Mouse (Mus musculus) forebrain, embryonic 15.5 days (tissue): ENCODE results near the gene Ly6g6d. TPM values are rescaled to one million over a fixed set of nuclear protein-coding genes. Genes with fewer than 3 reads are reported as not detected.
A peak's percentile ranks its signal among the peaks of the same experiment; 100 is the strongest.

Experiments
- ATAC-seq: fragments of 200-750 bp; cut with Nextera tagmentation; replicated peaks from 2 replicates; pipeline ENCODE4 v1.8.0; 2017; ENCODE audit warnings: mild to moderate bottlenecking, moderate TSS enrichment, moderate library complexity
- H3K27ac ChIP-seq: fragments of 300-500 bp; sonication (generic); replicated peaks from 2 replicates; pipeline ENCODE4 v1.5.1; 2015; ENCODE audit warnings: mild to moderate bottlenecking, inconsistent platforms
- H3K27me3 ChIP-seq: fragments of 300-500 bp; sonication (generic); 2 replicates; pipeline ENCODE4 v1.6.1; 2015; ENCODE audit warnings: inconsistent platforms
- H3K36me3 ChIP-seq: fragments of 300-500 bp; sonication (generic); 2 replicates; pipeline ENCODE4 v1.6.1; 2015; ENCODE audit warnings: mild to moderate bottlenecking, inconsistent platforms
- H3K4me1 ChIP-seq: fragments of 300-500 bp; sonication (generic); 2 replicates; pipeline ENCODE4 v1.6.1; 2015; ENCODE audit warnings: inconsistent platforms
- H3K4me2 ChIP-seq: fragments of 300-500 bp; sonication (generic); replicated peaks from 2 replicates; pipeline ENCODE4 v1.6.1; 2015; ENCODE audit warnings: mild to moderate bottlenecking, inconsistent platforms
- H3K4me3 ChIP-seq: fragments of 300-500 bp; sonication (generic); 2 replicates; pipeline ENCODE4 v1.5.1; 2015; ENCODE audit warnings: mild to moderate bottlenecking, inconsistent platforms
- H3K9ac ChIP-seq: fragments of 300-500 bp; sonication (generic); replicated peaks from 2 replicates; pipeline ENCODE4 v1.6.1; 2015; ENCODE audit warnings: mild to moderate bottlenecking, inconsistent platforms
- H3K9me3 ChIP-seq: fragments of 300-500 bp; sonication (generic); 2 replicates; pipeline ENCODE4 v1.6.1; 2016; ENCODE audit warnings: inconsistent platforms
- WGBS: fragments of 180-500 bp; shearing (Covaris S2); methylation state at CpG from one replicate; pipeline ENCODE4 v1.1.7; 2015; ENCODE audit warnings: mixed read lengths; 5-methylcytosine and 5-hydroxymethylcytosine counted together
- polyA plus RNA-seq: library from polyadenylated mRNA; unstranded; fragments of >200 nt; fragmentation: Nextera tagmentation; extraction: Ambion mirVana; gene quantifications from 2 replicates; pipeline ENCODE4 v1.2.1, GENCODE M21; 2015

Gene Ly6g6d
- polyA plus RNA-seq, 1 experiment from 2014 or later: 0.46 TPM

DNA sequence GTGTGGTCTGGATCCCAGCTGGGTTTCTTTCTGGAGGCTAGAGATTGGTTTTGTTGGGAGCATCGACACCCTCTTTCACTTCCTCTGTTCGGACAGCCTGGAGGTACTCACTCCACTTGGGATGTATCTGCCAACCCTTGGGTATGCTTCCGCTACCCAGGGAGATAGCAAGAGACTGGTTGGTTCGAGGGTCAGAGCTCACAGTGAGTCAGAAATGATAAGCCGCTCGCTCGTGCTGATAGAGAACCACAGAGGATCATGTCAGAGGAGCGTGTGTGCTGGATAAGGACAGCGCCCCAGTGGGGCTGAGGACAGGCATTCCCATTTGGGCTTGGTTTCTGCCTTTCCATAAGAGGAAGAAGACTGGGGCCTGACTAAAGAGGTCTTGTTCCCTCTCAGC, 1.9 kb upstream of the Ly6g6d start:
- no peak for ATAC-seq
- Histone ChIP-seq H3K4me2 (no peak overlapping the region), H3K4me1 (peaks cover 21% of the 10 kb centered on the region), H3K27ac (no peak overlapping the region), H3K27me3 (no peaks in the 10 kb centered on the region), H3K9ac (no peak overlapping the region), H3K9me3 (no peaks in the 10 kb centered on the region), H3K36me3 (no peaks in the 10 kb centered on the region), H3K4me3 (no peak overlapping the region)
- whole genome bisulfite sequencing: 73% methylated on average over 9 of the region's 9 CpGs

DNA sequence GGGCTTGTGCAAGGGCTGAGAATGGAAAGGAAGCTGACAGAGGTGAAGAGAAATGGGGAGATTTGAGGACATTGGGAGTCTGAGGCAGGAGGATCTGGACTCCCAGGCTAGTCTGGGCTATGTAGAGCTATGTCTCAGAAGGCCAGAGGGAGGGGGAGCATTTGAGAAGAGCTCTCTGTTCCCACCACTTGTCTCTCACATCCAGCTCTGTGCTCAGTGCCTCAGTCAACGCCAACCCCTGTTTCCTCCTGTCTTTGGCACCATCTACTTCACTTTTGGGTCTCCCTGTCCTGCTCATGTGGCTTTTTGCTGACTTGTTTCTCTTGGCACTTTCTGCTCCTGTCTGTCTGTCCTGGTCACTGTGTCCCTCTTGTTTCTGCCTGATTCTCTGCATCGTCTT, 580 bp downstream of the Ly6g6d start:
- peak; percentile 29; the same call in 1 of the 2 replicates for ATAC-seq
- Histone ChIP-seq H3K9me3 (no peaks in the 10 kb centered on the region), H3K4me3 (peak overlapping the region; percentile 25), H3K27ac (peak overlapping the region; percentile 74), H3K27me3 (no peaks in the 10 kb centered on the region), H3K4me1 (peaks cover 21% of the 10 kb centered on the region), H3K4me2 (peak overlapping the region; percentile 34), H3K36me3 (no peaks in the 10 kb centered on the region), H3K9ac (peak overlapping the region; percentile 22; the same call in 1 of the 2 replicates)
- 45% methylated on average over 2 of the region's 2 CpGs for WGBS

DNA sequence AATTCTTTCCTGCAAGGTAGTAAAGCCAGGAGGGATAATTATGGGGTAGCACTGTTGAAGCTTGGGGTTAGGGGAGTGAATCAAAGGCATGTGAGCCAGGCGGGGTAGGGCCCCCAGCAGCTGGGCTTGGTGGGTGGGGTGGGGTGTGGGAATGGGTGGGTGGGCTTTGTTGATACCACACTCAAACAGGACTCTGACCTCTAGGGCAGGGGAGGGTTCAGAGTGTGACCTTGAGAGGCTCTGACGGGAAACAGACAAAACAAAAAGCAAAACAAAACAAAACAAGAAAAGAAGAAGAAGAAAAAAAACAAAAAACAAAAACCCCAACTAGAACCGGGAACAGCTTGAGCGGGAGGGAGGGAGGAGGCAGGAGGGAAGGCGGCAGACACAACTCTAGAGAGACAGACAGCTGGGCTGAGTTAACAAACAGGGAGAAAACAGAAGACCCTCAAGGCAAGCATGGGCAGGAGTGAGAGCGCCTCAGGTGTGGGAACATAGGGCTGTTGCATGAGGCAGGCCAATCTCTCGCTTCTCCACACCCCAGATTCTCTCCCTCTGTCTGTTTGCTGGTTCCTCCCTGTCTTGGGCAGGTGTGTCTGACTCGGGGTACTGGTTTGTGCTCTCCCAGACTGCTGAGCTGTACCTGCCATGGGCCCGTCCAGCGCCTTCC, 1.2 kb downstream of the Ly6g6d start, which contains the start of gene Ly6g6e:
Ly6g6e (plus strand) TSS at position 396 of the 670 bp plus-strand sequence.
- Histone ChIP-seq H3K4me1 (peaks cover 21% of the 10 kb centered on the region), H3K36me3 (no peaks in the 10 kb centered on the region), H3K9me3 (no peaks in the 10 kb centered on the region), H3K4me2 (peak within 1 kb of the TSS; percentile 34), H3K4me3 (peak within 1 kb of the TSS; percentile 25), H3K27me3 (no peaks in the 10 kb centered on the region), H3K27ac (peak within 1 kb of the TSS; percentile 74), H3K9ac (peak within 1 kb of the TSS; percentile 22; the same call in 1 of the 2 replicates)
- 28% methylated on average over 10 of the region's 10 CpGs for WGBS
- peak; percentile 82 for ATAC-seq

DNA sequence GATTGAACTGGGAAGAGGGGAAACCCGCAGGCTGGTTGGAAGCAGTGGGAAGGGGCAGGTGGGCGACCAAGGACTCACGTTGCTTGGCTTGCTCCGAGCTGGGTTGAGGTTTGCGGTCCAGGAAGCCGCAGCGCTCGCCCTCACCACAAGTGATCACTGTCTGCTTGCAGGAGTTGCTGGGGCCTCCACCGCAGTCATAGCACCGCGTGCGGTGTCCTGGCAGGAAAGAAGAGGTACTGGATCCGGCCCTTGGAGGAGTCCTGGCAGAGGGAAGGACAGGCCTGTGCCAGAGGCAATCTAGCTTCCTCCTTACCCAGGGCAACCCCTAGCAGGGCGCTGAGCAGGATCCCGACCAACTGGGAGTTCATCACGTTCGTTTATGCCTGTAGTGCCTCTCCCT, 3.8 kb downstream of the Ly6g6d start:
- no peaks in the 10 kb centered on the region for H3K9me3 ChIP-seq
- no peak overlapping the region for H3K4me3 ChIP-seq
- peaks cover 21% of the 10 kb centered on the region for H3K4me1 ChIP-seq
- no peak for ATAC-seq
- no peaks in the 10 kb centered on the region for H3K36me3 ChIP-seq
- no peak overlapping the region for H3K4me2 ChIP-seq
- H3K27ac ChIP-seq: no peak overlapping the region
- no peaks in the 10 kb centered on the region for H3K27me3 ChIP-seq
- H3K9ac ChIP-seq: no peak overlapping the region
- 59% methylated on average over 17 of the region's 17 CpGs for WGBS

DNA sequence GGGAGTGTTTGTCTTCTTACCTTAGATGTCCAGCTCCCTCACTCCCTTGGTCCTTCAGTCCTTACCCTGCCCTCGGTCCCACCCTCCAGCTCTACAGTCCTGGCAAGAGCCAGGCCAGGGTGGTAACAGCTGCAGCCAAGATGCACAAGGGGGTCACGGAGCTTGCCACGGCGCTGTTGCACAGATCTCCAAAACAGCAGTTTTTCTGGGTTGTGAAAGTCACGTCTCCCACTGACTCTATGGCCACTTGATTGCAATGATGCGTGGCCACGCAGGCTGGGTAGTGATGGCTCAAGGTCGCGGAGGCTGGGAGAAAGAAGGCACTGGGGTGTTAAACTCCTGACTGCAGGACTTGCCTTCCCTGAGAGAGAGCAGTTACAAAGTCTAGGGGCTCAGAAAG, 6.4 kb downstream of the Ly6g6d start:
- Histone ChIP-seq H3K27ac (no peak overlapping the region), H3K9me3 (no peaks in the 10 kb centered on the region), H3K4me2 (no peak overlapping the region), H3K9ac (no peak overlapping the region), H3K4me1 (peaks cover 2% of the 10 kb centered on the region; the same call in 1 of the 2 replicates), H3K27me3 (peaks cover 4% of the 10 kb centered on the region; the same call in 1 of the 2 replicates), H3K36me3 (no peaks in the 10 kb centered on the region), H3K4me3 (no peak overlapping the region)
- no peak for ATAC-seq
- 90% methylated on average over 9 of the region's 9 CpGs for WGBS

DNA sequence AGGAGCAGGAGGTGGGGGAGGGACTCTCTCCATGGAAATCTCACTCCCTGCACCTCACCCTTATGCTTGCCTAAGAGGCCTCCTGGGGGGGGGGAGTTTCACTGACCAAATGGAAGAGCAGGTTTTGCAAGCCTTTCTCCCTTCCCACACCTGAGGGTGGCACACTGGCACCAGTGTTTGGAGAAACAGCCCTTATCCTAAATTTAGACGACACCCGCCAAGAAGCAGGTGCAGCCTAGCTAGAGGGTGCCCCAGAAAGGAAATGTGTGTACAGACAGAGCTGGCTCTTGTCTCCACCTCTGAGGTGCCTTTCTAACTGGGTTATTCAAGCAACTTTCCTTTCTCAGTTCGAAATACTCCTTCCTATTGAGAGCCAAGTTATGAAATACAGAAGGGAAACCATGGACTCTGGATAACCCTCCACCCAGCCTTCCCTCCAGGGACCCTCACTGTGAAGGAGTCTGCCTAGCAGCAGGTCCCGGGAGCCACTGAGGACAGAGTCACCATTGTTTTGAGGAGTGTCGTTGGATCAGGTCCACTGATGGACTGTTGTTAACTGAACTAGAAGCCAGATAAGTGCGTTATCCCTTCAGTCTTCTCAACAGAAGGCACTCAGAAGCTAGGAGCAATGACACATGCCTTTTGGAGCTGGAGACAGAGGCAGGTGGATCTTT, 7.2 kb downstream of the Ly6g6d start:
- H3K36me3 ChIP-seq: no peaks in the 10 kb centered on the region
- H3K9ac ChIP-seq: no peak overlapping the region
- H3K9me3 ChIP-seq: no peaks in the 10 kb centered on the region
- no peak overlapping the region for H3K4me2 ChIP-seq
- H3K27ac ChIP-seq: no peak overlapping the region
- peaks cover 5% of the 10 kb centered on the region; the same call in 1 of the 2 replicates for H3K27me3 ChIP-seq
- no peak overlapping the region for H3K4me3 ChIP-seq
- ATAC-seq: no peak
- 56% methylated on average over 6 of the region's 6 CpGs for WGBS
- H3K4me1 ChIP-seq: 0 out of 2 replicates have a peak, but pooled peaks cover under 1% of the 10 kb centered on the region

DNA sequence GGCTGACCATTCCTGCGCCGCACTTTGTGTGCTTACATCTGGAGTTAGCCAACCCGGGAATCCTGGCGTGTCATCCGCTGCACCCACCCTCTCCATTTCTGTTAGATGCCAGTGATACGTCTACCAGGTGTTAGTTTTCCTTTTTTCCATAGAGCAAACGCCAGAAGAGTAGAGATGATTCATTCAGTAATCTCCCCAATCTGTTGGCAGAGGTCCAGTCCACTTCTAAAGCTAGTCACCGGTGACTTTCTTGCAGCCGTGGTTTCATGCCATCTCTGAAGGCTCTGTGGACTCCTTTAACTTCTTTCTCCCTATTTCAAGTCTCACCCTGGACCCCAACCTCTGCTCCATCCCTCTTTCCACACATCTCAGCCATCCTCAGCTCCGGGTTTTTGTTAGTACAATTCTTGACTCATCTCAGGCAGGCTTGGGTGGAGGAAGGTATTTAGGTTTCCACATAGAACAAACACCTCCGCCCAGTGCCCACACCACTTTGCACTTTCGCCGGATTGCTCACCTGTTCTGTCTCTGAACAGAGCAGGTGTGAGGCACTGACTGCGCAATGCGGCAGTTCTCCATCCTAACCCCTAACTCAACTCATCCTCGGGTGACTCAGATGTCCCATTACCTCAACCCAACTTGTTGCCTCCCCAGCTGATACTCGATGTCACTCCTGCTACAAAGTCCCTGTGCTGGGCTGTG, 9.5 kb downstream of the Ly6g6d start:
- Histone ChIP-seq H3K9me3 (no peaks in the 10 kb centered on the region), H3K36me3 (no peaks in the 10 kb centered on the region), H3K4me1 (peaks cover 14% of the 10 kb centered on the region), H3K4me2 (no peak overlapping the region), H3K4me3 (no peak overlapping the region), H3K9ac (no peak overlapping the region), H3K27me3 (peaks cover 24% of the 10 kb centered on the region; the same call in 1 of the 2 replicates), H3K27ac (no peak overlapping the region)
- no peak for ATAC-seq
- 84% methylated on average over 17 of the region's 17 CpGs for WGBS

DNA sequence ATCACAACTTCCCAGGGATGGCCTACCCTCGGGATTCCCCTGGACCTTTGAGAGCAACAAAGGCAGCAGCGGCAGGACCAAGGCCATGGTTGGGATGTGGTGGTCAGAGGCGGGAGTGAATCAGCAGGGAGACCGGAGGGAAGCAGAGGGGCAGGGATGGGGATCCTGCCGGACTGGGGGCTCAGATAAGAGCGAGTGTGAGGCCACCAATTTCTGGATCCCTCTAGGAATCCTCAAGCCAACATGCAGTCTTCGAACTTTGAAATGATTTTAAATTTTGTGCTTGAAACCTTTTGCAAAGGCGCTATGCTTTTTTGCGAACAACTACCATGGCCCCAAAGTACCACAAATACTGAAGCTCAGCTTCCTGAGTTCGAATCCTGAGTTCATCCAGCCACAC, 11.8 kb downstream of the Ly6g6d start, which contains the start of gene Mpig6b:
Mpig6b (minus strand) TSS at position 101 of the 400 bp plus-strand sequence.
- H3K27ac ChIP-seq: no peak within 1 kb of the TSS
- peaks cover 24% of the 10 kb centered on the region; the same call in 1 of the 2 replicates for H3K27me3 ChIP-seq
- peak within 1 kb of the TSS; percentile 38 for H3K4me2 ChIP-seq
- no peak within 1 kb of the TSS; the same call in 1 of the 2 replicates for H3K9ac ChIP-seq
- no peak for ATAC-seq
- peak within 1 kb of the TSS; percentile 12 for H3K4me3 ChIP-seq
- 46% methylated on average over 10 of the region's 10 CpGs for WGBS
- H3K36me3 ChIP-seq: peaks cover 18% of the 10 kb centered on the region; the same call in 1 of the 2 replicates
- no peaks in the 10 kb centered on the region for H3K9me3 ChIP-seq
- peaks cover 21% of the 10 kb centered on the region for H3K4me1 ChIP-seq

DNA sequence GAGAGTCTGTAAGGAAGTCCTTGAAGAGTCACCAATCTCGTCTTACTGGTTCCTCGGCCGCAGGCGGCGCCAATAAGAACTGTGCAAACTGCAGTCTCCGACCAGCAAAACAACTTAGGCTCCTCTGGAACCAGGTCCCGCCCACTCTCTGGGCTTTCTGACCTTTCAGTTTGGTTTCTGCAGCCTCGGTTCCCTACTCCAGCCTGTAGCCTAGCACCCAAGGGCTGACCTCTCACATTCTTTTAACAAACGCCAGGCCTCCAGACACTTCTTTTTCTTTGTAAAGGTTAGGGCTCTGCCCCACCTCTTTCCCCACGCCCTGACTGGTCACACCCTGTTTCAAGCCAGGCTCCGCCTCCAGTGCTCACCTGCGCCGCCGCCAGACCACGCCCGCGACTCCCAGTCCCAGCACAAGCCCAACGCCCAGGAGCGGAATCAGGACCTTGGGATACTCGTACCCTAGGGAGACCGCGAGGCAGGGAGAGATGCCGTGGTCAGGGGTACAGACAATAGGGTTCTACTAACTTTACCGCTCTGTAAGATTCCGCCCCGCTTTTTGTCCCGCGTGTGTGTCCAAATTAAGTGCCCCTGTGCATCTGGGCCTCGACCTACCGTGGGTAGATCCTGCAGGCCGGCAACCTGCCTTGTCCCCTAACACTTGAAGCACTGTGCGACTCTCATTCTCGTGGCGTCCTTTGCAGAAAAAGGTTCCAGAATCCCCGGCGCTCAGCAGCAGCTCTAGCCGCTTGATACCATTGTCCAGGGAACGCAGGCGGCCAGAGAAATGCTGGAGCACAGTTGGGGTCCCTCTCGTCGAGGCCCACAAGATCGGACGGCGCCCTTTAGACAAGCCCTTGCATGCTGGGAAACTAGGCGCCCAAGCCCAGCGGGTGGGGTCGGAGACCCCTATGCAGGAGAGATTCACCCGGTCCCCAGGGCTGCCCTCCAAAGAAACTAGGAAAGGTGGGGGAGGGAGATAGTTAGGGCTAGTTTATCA, 12.6 kb downstream of the Ly6g6d start, which contains the start of gene Ly6g6c:
Ly6g6c (plus strand) TSS at position 438 of the 997 bp plus-strand sequence.
- no peak within 1 kb of the TSS; the same call in 1 of the 2 replicates for H3K9ac ChIP-seq
- peaks cover 24% of the 10 kb centered on the region; the same call in 1 of the 2 replicates for H3K27me3 ChIP-seq
- H3K27ac ChIP-seq: no peak within 1 kb of the TSS
- peak within 1 kb of the TSS; percentile 12 for H3K4me3 ChIP-seq
- no peak for ATAC-seq
- H3K36me3 ChIP-seq: peaks cover 23% of the 10 kb centered on the region; the same call in 1 of the 2 replicates
- peak within 1 kb of the TSS; percentile 38 for H3K4me2 ChIP-seq
- 2% methylated on average over 48 of the region's 48 CpGs for WGBS
- H3K4me1 ChIP-seq: peaks cover 29% of the 10 kb centered on the region
- no peaks in the 10 kb centered on the region for H3K9me3 ChIP-seq

DNA sequence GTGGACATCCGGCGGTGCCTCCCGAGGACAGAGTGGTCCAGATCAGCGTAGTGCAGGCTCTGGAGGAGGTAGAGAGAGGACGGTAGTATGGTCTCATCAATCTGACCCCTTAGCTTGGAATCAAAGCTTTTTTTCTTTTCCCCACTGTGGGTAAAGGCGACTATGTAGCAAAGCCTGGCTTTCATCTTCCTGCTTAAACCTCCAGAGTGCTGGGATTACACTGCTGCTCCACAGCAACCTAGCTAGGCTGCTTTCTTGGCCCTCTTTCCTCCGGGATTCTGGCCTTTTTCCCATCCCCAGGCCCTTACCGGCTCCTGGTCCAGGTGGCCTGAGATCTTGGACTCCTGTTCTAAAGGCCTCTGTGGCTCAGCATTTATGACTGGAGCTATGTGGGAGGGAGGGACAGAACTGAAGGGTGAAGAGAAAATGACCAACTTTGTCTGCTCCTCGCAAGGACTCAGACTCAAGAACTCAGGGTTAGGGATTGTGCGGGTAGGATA, 13.4 kb downstream of the Ly6g6d start:
- no peak overlapping the region for H3K9ac ChIP-seq
- no peak overlapping the region for H3K4me2 ChIP-seq
- H3K9me3 ChIP-seq: no peaks in the 10 kb centered on the region
- ATAC-seq: no peak
- peaks cover 24% of the 10 kb centered on the region; the same call in 1 of the 2 replicates for H3K27me3 ChIP-seq
- no peak overlapping the region for H3K4me3 ChIP-seq
- 36% methylated on average over 10 of the region's 10 CpGs for WGBS
- no peak overlapping the region for H3K27ac ChIP-seq
- peaks cover 35% of the 10 kb centered on the region for H3K4me1 ChIP-seq
- peaks cover 23% of the 10 kb centered on the region; the same call in 1 of the 2 replicates for H3K36me3 ChIP-seq

DNA sequence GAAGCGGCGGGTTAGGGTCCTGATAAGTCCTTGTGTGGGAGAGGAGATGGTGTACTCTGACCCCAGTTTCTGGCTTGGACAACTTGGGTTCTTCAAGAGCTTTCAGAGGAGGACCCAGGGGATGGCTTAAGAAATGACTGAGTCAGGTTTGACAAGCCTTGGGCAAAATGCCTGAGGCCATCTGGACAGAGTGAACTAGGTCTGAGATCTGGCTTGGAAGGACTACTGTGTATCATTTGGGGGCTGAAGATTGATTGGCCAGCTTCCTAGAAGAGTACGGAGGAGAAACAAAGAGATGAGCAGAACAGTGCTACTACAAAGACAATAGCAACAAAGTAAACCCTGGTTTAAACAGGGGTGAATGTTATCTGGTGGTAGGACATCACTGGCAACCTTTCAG, 14.4 kb downstream of the Ly6g6d start:
- ATAC-seq: no peak
- no peak overlapping the region for H3K4me3 ChIP-seq
- H3K4me2 ChIP-seq: no peak overlapping the region
- peaks cover 24% of the 10 kb centered on the region; the same call in 1 of the 2 replicates for H3K27me3 ChIP-seq
- H3K9me3 ChIP-seq: no peaks in the 10 kb centered on the region
- no peak overlapping the region for H3K9ac ChIP-seq
- WGBS: 95% methylated on average over 3 of the region's 3 CpGs
- H3K27ac ChIP-seq: no peak overlapping the region
- H3K36me3 ChIP-seq: peaks cover 23% of the 10 kb centered on the region; the same call in 1 of the 2 replicates
- peaks cover 38% of the 10 kb centered on the region for H3K4me1 ChIP-seq
